Mouse (Mus musculus) ES-Bruce4 (cell line): ENCODE results near the gene Pik3cd. TPM values are rescaled to one million over a fixed set of nuclear protein-coding genes. Genes with fewer than 3 reads are reported as not detected.

Experiments used
- H3K27ac ChIP-seq: 2 replicates; pipeline ENCODE4 v1.5.1; 2012; ENCODE audit warnings: low read length, inconsistent platforms; ENCODE audit not compliant: insufficient read depth
- H3K27me3 ChIP-seq: 2 replicates; pipeline ENCODE4 v1.6.1; 2012; ENCODE audit warnings: mild to moderate bottlenecking, low read length, inconsistent platforms; ENCODE audit not compliant: control insufficient read depth, poor library complexity, insufficient read depth, severe bottlenecking
- H3K36me3 ChIP-seq: 2 replicates; pipeline ENCODE4 v1.6.1; 2012; ENCODE audit warnings: inconsistent platforms, mild to moderate bottlenecking, low read length, moderate library complexity; ENCODE audit not compliant: control insufficient read depth, poor library complexity, insufficient read depth, severe bottlenecking
- H3K4me1 ChIP-seq: one replicate; pipeline ENCODE4 v1.8.1; 2011; ENCODE audit warnings: low read length; ENCODE audit not compliant: control insufficient read depth, insufficient read depth
- H3K4me3 ChIP-seq: 2 replicates; pipeline ENCODE4 v1.5.1; 2011; ENCODE audit warnings: low read depth, mild to moderate bottlenecking, low read length
- H3K9ac ChIP-seq: 2 replicates; pipeline ENCODE4 v1.6.1; 2012; ENCODE audit warnings: low read depth, mild to moderate bottlenecking, inconsistent platforms; ENCODE audit not compliant: poor library complexity, severe bottlenecking
- H3K9me3 ChIP-seq: replicated peaks from 2 replicates; pipeline ENCODE4 v1.6.1; 2012; ENCODE audit warnings: mild to moderate bottlenecking, low read length, inconsistent platforms; ENCODE audit not compliant: control insufficient read depth, poor library complexity, insufficient read depth, severe bottlenecking
- CTCF ChIP-seq: IDR thresholded peaks from one replicate; pipeline ENCODE4 v1.8.1; 2011; ENCODE audit warnings: low read depth, low read length
- EP300 ChIP-seq: IDR thresholded peaks from 2 replicates; pipeline ENCODE4 v1.6.1; 2011; ENCODE audit warnings: low read depth, low read length; ENCODE audit not compliant: insufficient read depth
- POLR2A ChIP-seq: IDR thresholded peaks from one replicate; pipeline ENCODE4 v1.8.1; 2011; ENCODE audit warnings: low read length; ENCODE audit not compliant: insufficient read depth
- polyA plus RNA-seq: library from polyadenylated mRNA; stranded (reverse); fragments of >200 nt; gene quantifications from 2 replicates; pipeline ENCODE4 v1.2.4, GENCODE M21; 2011; ENCODE audit warnings: low read depth; ENCODE audit not compliant: missing spikeins, insufficient read depth, insufficient read length

Pik3cd gene
- polyA plus RNA-seq, 1 experiment, result 13.5 TPM

GRCm38 (mm10) chr4:149711485-149711884, 9.1 kb upstream of the Pik3cd start:
- no peak overlapping the region for H3K9ac ChIP-seq
- H3K4me3 ChIP-seq, result no peak overlapping the region
- TF ChIP-seq POLR2A, result no peak
- H3K36me3 ChIP-seq, result 0 out of 2 replicates have a peak, but pooled peaks cover 5% of the 10 kb centered on the region
- no peaks in the 10 kb centered on the region for H3K9me3 ChIP-seq
- H3K4me1 ChIP-seq, result no peaks in the 10 kb centered on the region
- H3K27me3 ChIP-seq, result no peaks in the 10 kb centered on the region
- no peak overlapping the region for H3K27ac ChIP-seq

GRCm38 (mm10) chr4:149710510-149710909, 8.1 kb upstream of the Pik3cd start:
- TF ChIP-seq EP300 (no peak), POLR2A (no peak), CTCF (peak; percentile 77)
- Histone ChIP-seq H3K36me3 (no peaks in the 10 kb centered on the region), H3K4me3 (no peak overlapping the region), H3K9ac (no peak overlapping the region), H3K9me3 (no peaks in the 10 kb centered on the region), H3K27ac (peak overlapping the region; percentile 37; the same call in 1 of the 2 replicates), H3K27me3 (no peaks in the 10 kb centered on the region), H3K4me1 (no peaks in the 10 kb centered on the region)

GRCm38 (mm10) chr4:149705941-149706340, 3.6 kb upstream of the Pik3cd start:
- H3K27ac ChIP-seq, result no peak overlapping the region
- no peak overlapping the region for H3K4me3 ChIP-seq
- no peak overlapping the region for H3K9ac ChIP-seq
- TF ChIP-seq CTCF (no peak), POLR2A (no peak), EP300 (no peak)
- H3K36me3 ChIP-seq, result no peaks in the 10 kb centered on the region
- no peaks in the 10 kb centered on the region for H3K9me3 ChIP-seq
- no peaks in the 10 kb centered on the region for H3K4me1 ChIP-seq
- H3K27me3 ChIP-seq, result no peaks in the 10 kb centered on the region

GRCm38 (mm10) chr4:149705298-149705697, 2.9 kb upstream of the Pik3cd start:
- H3K36me3 ChIP-seq, result no peaks in the 10 kb centered on the region
- H3K4me1 ChIP-seq, result no peaks in the 10 kb centered on the region
- no peak overlapping the region for H3K9ac ChIP-seq
- TF ChIP-seq CTCF, result no peak
- no peak overlapping the region for H3K27ac ChIP-seq
- H3K9me3 ChIP-seq, result no peaks in the 10 kb centered on the region
- no peaks in the 10 kb centered on the region for H3K27me3 ChIP-seq
- H3K4me3 ChIP-seq, result no peak overlapping the region

GRCm38 (mm10) chr4:149701426-149702209, 753 bp downstream of the Pik3cd start:
- H3K4me1 ChIP-seq, result peaks cover 5% of the 10 kb centered on the region
- no peak overlapping the region for H3K27ac ChIP-seq
- no peak overlapping the region for H3K4me3 ChIP-seq
- H3K9ac ChIP-seq, result no peak overlapping the region
- no peaks in the 10 kb centered on the region for H3K9me3 ChIP-seq
- no peaks in the 10 kb centered on the region for H3K27me3 ChIP-seq
- no peak for TF ChIP-seq CTCF
- no peak for TF ChIP-seq EP300
- no peak for TF ChIP-seq POLR2A
- H3K36me3 ChIP-seq, result no peaks in the 10 kb centered on the region

- peaks cover 8% of the 10 kb centered on the region for H3K4me1 ChIP-seq
- no peaks in the 10 kb centered on the region for H3K9me3 ChIP-seq
- no peak overlapping the region for H3K9ac ChIP-seq
- TF ChIP-seq EP300 (no peak), CTCF (no peak), POLR2A (no peak)
- no peaks in the 10 kb centered on the region for H3K27me3 ChIP-seq
- H3K27ac ChIP-seq, result no peak overlapping the region
- no peak overlapping the region for H3K4me3 ChIP-seq
- no peaks in the 10 kb centered on the region for H3K36me3 ChIP-seq
Observed at GRCm38 (mm10) chr4:149699953-149700352, 2.4 kb downstream of the Pik3cd start.
